Mouse (Mus musculus) macrophage (primary cell): ENCODE data around the gene Ankrd60. TPM values are rescaled to one million over a fixed set of nuclear protein-coding genes. Genes with fewer than 3 reads are reported as not detected.

ENCODE experiments used
- H3K27ac ChIP-seq: fragments of 350-480 bp; formaldehyde crosslinking; 2 replicates; pipeline ENCODE4 v1.9.0; 2021
- H3K36me3 ChIP-seq: fragments of 350-480 bp; formaldehyde crosslinking; 2 replicates; pipeline ENCODE4 v1.9.0; 2021; ENCODE audit errors: inconsistent target
- H3K4me3 ChIP-seq: fragments of 350-480 bp; formaldehyde crosslinking; 2 replicates; pipeline ENCODE4 v1.9.0; 2021; ENCODE audit errors: inconsistent target
- H3K79me2 ChIP-seq: fragments of 350-480 bp; formaldehyde crosslinking; 2 replicates; pipeline ENCODE4 v1.9.0; 2021; ENCODE audit errors: inconsistent target
- WGBS: methylation state at CpG from one replicate; pipeline ENCODE4 v1.1.7; 2026; ENCODE audit warnings: inconsistent platforms; ENCODE audit not compliant: missing documents; 5-methylcytosine and 5-hydroxymethylcytosine counted together
- polyA plus RNA-seq: library from polyadenylated mRNA; stranded (reverse); fragments of 250-400 nt; gene quantifications from 3 replicates; pipeline ENCODE4 v1.2.4, GENCODE M21; 2018; ENCODE audit warnings: inconsistent platforms

The Ankrd60 gene
- polyA plus RNA-seq, 1 experiment from 2014 or later = not detected

DNA sequence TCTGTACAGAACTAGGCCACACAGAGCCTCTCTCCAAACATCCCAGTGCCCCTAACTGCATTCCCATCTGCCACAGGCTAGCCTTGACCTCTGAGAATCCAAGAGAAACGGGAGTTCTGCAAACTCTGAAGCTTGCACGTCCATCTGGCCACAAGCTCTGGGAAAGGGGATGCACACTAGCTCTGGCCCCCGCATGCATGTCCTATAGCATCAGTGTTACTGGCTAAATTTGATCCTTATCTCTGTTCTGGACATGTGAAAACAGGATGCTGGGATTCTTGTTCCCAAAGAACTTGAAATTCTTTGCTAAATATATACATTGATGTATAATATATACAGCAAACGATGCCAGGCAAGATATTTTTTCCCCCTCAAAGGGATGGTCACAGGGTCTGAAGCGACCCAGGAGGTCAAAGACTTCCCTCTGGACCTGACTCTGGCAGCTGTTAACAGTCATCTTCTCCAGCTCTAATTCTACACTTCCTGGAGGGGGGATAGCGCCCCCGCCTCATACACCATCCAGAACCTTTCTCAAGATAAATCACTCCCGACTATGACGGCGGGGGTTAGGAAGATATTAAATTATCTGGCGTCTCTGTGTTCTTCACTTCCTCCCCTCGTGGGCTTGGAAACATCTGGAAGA lies 19.3 kb downstream of the Ankrd60 start:
- Histone ChIP-seq H3K36me3 (no peaks in the 10 kb centered on the region), H3K79me2 (no peaks in the 10 kb centered on the region), H3K27ac (no peak overlapping the region), H3K4me3 (no peak overlapping the region)
- WGBS = 84% methylated on average over 12 of the region's 12 CpGs

DNA sequence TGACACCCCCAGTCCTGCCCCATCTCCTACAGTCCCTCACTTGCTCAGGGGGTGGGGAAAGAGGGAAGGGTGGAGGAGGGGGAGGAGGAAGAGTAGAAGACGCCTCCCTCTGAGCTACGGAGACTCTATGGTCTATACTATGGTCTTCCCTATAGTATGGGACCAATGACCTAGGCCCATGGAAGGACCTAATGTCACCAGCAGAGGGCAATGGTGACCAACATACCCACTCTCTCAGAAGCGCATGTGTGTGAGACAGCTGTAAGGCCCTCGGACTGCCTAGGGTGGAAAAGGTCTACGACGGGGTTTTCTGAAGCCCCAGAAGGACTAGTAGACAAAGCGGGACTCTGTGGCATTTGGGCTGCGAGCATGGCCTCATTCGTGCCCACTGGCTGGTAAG lies 24.3 kb downstream of the Ankrd60 start:
- no peak overlapping the region for H3K27ac ChIP-seq
- H3K79me2 ChIP-seq = no peaks in the 10 kb centered on the region
- 43% methylated on average over 9 of the region's 9 CpGs for WGBS
- no peak overlapping the region for H3K4me3 ChIP-seq
- no peaks in the 10 kb centered on the region for H3K36me3 ChIP-seq

DNA sequence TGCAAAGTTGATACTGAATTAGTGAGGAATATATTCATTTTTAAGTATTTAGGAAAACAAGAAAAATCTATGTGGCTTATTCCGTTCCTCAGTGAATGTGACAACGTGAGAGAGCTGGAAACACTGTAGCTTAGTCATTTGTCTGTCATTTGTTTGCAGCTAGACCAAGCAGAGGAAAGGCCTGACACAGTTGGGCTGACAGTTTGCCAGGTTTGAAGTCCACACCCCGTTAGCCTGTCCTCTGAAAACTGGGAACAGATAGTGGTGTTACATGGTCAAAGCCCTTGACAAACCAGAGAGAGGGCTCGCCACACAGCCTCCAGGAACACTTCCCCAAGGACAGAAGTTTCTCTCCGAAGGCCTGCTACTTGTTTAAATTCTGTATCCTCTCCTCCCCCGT lies 27.5 kb downstream of the Ankrd60 start:
- no peaks in the 10 kb centered on the region for H3K36me3 ChIP-seq
- 78% methylated on average over 6 of the region's 6 CpGs for WGBS
- no peaks in the 10 kb centered on the region for H3K79me2 ChIP-seq
- H3K4me3 ChIP-seq = no peak overlapping the region
- no peak overlapping the region for H3K27ac ChIP-seq

DNA sequence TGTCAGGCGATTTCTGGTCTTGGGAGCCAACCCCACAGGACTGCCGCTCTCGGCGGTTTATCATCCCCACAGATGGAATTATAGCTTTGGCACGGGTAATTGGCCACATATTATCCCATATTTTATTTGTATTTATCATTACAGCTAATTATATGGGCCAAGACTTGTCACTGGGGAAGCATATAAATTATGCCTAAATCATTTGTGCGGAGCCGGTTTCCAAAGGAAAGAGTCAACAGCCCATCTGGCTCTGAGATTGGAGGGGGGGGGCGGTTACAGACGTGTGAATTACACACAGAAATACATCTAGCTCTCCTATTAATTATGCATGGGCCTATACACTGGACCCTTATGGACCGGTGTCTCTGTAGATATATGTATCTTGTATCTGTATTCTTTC lies 28.9 kb downstream of the Ankrd60 start:
- no peaks in the 10 kb centered on the region for H3K79me2 ChIP-seq
- no peak overlapping the region for H3K27ac ChIP-seq
- WGBS = 95% methylated on average over 10 of the region's 10 CpGs
- no peaks in the 10 kb centered on the region for H3K36me3 ChIP-seq
- H3K4me3 ChIP-seq = no peak overlapping the region

DNA sequence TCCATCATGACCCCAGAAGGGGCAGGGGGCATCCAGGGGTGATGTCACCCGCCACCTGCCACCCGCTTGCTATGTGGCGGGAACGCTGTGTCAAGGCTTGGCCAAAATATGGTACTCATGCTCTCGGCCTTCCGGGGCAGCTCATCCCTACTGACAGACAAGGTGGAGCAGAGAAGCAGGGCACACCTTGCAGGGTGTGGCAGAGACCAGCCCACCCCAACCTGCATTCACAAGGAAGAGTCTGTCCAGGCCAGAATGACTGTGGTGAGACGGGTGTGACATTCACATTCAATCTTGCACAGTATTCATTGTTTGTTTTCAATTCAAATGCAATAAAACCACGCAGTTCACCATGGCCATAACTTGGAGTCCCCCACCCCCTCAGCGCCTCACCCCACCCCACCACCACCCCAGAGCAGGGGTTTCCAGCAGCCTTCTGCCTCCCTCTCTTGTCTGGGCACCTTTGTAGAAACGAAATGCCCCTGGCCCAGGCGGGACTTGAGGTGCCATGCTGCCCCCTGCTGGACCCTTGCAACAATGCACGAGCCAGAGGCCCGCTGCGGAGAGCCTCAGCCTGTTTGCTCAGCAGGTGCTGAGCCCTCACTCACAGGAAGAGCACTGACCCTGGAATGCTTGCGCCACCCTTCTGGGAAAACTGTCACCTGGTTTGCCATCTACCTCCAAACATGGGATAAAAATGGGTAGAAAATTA lies 32.0 kb downstream of the Ankrd60 start:
- Histone ChIP-seq H3K79me2 (no peaks in the 10 kb centered on the region), H3K36me3 (no peaks in the 10 kb centered on the region), H3K27ac (no peak overlapping the region), H3K4me3 (no peak overlapping the region)
- 47% methylated on average over 14 of the region's 15 CpGs for WGBS

DNA sequence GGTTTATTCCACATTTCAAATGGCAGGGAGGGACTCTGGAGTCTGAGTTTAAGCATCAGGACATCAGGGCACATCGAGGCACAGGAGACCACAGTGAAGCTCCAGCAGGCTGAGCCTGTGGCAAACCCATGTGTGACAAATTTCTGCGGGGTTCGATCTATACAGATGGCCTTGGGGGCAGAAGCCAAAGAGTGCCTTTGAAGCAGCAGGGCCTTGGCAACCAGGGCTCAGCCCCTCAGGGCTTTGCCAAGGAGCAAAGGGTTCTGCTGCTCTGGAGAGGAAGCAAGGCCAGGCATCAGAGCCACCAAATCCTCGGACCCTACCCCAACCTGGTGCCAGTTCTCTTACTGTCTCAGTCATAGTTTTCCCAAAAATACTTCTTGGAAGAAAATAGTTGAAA lies 35.4 kb downstream of the Ankrd60 start:
- WGBS = 95% methylated on average over 3 of the region's 4 CpGs

DNA sequence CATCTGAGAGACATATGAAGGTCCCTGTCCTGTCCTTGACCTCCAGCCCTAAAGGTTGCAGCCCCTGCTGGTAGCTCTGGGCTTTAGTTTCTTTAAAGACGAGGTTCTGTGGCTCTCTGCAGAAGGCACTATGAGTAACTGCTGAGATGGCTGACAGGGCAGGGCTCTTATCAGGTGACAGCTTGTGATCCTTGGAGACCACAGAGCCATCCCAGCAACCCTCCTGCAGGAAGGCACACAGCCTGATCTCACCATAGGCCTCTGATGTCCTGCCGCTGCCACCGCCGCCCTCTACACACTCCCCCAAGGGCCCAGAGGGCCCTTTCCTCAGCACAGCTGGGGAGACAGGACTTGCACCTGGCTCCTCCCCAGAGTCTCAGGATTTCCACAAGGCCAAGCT lies 36.4 kb downstream of the Ankrd60 start:
- Histone ChIP-seq H3K4me3 (no peak overlapping the region), H3K27ac (no peak overlapping the region), H3K36me3 (no peaks in the 10 kb centered on the region), H3K79me2 (no peaks in the 10 kb centered on the region)
- 95% methylated on average over 4 of the region's 4 CpGs for WGBS

More for the DNA sequence above, 35.4 kb downstream of the Ankrd60 start:
- H3K36me3 ChIP-seq = no peaks in the 10 kb centered on the region
- H3K27ac ChIP-seq = no peak overlapping the region
- H3K79me2 ChIP-seq = no peaks in the 10 kb centered on the region
- H3K4me3 ChIP-seq = no peak overlapping the region

DNA sequence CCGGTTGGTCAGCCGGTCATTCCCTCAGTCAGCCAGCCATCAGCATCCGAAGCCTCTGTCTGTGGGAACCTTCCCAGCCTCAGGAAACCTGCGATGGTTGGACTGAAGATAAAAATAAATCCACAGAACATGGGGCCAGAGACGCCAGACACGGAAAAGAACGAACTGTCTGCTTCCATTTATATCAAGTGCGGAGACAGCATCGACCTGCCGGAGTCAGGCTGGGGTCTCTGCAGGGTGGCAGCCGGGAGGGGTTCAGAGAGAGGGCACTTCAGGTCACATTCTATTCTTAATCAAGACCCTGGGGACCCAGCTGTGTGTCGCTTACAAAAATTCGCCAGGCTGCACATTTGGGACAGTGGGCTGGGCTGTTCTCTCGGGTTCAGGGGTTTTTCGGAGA lies 38.4 kb downstream of the Ankrd60 start:
- no peak overlapping the region for H3K27ac ChIP-seq
- H3K79me2 ChIP-seq = no peaks in the 10 kb centered on the region
- no peak overlapping the region for H3K4me3 ChIP-seq
- no peaks in the 10 kb centered on the region for H3K36me3 ChIP-seq
- 92% methylated on average over 15 of the region's 15 CpGs for WGBS

DNA sequence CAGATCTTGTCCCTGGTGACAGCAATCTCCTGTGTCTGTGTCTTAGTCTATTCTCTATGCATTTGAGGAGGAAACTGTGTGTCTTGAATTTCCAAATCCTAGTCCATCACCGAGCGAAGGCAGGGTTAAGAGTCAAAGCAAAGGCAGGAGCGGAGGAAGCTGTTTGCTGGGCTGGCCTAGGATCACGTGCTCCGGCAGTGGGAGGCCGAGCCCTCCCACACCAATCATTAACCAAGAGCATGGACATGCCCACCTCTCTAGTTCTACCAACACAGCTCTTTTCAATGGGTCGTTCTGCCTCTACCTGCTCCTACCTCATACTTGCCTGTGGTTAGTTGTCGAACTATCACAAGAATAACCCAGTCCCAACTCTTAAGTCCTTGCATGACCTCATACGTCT lies 42.3 kb downstream of the Ankrd60 start:
- Histone ChIP-seq H3K36me3 (no peaks in the 10 kb centered on the region), H3K27ac (no peak overlapping the region), H3K4me3 (no peak overlapping the region), H3K79me2 (no peaks in the 10 kb centered on the region)
- WGBS = 96% methylated on average over 9 of the region's 9 CpGs

DNA sequence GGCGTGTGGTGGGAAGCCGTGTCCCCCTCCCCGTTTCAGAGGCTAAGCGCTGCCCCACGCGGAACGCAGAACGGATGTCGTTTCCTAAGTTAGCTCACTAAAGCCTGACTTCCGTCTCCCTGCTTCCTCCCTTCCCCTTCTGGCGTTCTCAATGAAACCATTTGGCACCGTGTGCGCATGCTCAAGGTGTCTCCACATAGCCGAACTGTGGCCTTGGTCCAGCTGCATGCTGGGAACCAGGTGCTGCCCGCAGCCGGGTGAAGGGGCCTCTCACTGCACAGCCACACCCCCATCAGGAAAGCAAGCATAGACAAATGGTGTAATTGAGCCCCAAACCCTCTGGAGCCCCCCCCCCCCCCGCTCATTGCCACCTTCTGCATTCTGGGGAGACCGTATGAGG lies 42.8 kb downstream of the Ankrd60 start:
- no peaks in the 10 kb centered on the region for H3K79me2 ChIP-seq
- 90% methylated on average over 18 of the region's 18 CpGs for WGBS

DNA sequence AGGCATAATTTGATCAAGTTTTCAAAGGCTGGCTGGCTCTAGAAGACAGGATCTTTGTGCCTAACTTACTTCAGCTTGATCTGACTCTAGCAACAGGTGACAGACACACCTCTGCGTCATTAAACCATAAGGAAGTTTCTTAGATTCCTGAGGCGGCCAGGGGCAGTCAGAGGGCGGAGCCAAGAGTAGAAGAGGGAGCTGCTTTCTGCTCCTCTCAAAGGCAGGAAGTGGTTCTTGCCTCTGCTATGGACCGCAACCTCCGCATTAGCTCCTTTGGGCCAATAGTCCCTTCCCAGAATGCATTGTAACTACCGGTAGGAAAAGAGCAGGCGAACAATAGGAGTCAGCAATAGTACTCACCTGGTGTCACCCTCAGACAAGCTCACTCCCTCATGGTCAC lies 43.6 kb downstream of the Ankrd60 start:
- Histone ChIP-seq H3K36me3 (no peaks in the 10 kb centered on the region), H3K4me3 (no peak overlapping the region), H3K27ac (no peak overlapping the region), H3K79me2 (no peaks in the 10 kb centered on the region)
- WGBS = 9% methylated on average over 7 of the region's 7 CpGs

More for the DNA sequence above, 42.8 kb downstream of the Ankrd60 start:
- Histone ChIP-seq H3K4me3 (no peak overlapping the region), H3K36me3 (no peaks in the 10 kb centered on the region), H3K27ac (no peak overlapping the region)

DNA sequence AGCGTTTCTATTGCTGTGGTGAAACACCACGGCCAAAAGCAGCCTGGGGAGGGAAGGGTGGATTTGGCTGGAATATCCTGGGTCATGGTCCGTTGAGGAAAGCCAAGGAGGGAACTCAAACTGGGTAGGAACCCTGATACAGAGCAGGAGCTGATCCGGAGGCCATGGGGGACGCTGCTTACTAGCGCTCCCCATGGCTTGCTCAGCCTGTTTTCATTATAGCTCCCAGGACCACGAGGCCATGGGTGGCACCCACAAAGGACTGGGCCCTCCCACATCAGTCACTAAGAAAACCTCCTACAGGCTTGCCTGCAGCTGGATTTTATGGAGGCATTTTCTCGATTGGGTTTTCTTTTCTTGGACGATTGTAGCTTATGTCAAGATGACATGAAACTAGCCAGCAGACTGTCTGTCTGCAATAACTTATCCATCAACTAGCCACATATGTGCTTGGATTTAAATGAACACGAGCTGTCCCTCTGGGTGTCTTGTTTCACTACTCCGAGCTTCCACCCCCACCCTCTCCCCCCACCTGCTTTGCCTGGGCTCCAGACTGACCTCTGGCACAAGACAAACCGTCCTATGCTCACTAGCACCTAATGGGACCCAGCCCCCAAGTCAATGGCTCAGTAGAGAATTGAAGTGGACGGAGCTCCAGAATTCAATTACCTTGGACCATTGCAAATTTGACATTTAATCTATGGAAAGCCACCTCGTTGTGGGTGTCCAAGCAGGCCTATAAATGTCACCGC lies 45.3 kb downstream of the Ankrd60 start:
- WGBS = 87% methylated on average over 15 of the region's 15 CpGs
- no peaks in the 10 kb centered on the region for H3K79me2 ChIP-seq
- H3K36me3 ChIP-seq = no peaks in the 10 kb centered on the region
- H3K4me3 ChIP-seq = no peak overlapping the region
- H3K27ac ChIP-seq = no peak overlapping the region

DNA sequence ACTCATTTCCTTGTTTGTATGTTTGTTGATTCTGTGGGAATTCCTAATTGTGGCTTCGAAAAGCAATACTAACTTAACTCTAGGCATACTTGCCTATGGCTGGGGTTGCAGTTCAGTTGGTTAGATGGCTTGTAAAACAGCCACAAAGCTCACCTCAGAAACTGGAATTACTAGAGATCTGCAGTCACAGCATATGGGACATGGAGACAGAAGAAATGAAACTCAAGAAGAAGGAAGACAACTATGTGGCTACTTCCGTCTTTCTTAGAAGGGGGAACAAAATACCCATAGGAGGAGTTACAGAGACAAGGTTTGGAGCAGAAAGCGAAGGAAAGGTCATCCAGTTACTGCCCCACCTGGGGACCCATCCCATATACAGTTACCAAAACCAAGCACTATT lies 49.7 kb downstream of the Ankrd60 start:
- H3K4me3 ChIP-seq = no peak overlapping the region
- H3K79me2 ChIP-seq = no peaks in the 10 kb centered on the region
- H3K27ac ChIP-seq = no peak overlapping the region
- no peaks in the 10 kb centered on the region for H3K36me3 ChIP-seq
- 30% methylated on average over 3 of the region's 3 CpGs for WGBS

DNA sequence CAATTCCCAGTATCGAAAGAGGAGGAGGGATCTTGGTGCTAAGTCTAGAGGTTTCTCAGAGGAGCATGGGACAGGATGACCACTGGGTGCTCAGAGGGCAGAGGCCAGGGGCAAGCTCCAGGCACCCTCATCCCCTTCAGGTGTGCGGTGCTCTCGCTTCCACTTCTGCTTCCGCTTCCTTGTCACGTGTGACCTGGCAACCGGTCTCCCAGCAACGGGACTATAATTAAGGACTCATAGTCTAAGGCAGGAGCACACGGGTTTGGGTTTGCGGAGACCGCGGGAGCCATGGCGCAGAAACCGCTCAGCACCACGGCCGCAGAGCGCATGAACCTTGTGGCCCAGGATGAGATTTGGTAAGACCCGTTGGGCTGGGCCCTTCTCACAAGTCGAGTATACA lies 55.8 kb downstream of the Ankrd60 start, which contains the start of gene 1700021F07Rik:
TSS of gene 1700021F07Rik (plus strand) at position 211 of the 400 bp plus-strand sequence.
- 91% methylated on average over 18 of the region's 18 CpGs for WGBS
- Histone ChIP-seq H3K79me2 (no peaks in the 10 kb centered on the region), H3K27ac (no peak within 1 kb of the TSS), H3K36me3 (no peaks in the 10 kb centered on the region), H3K4me3 (no peak within 1 kb of the TSS)
